Mouse (Mus musculus): ENCODE data around the gene Sall4.

GRCm38 (mm10) chr2:168742059-168742627, 25.6 kb downstream of the Sall4 start, which contains the start of gene Atp9a:
- no peak for TF ChIP-seq CTCF (IDR thresholded peaks at IDR 0.05; ENCODE audit: low read depth)
- no peak for TF ChIP-seq EP300 (IDR thresholded peaks at IDR 0.05; ENCODE audit: low read depth)

Measured in liver, postnatal 0 days (tissue).